Mouse (Mus musculus) right cerebral cortex, postnatal 10 days (tissue): ENCODE results near the gene Ppp1r11.

Experiments used
- DNase-seq, 2 experiments: peaks; one replicate each; pipeline ENCODE4 v3.0.0; 2021; ENCODE audit warnings: low spot score in 2 of 2

The Ppp1r11 gene

GRCm38 (mm10) chr17:36915076-36915475 lies 36.5 kb downstream of the Ppp1r11 start:
- DNase-seq: peak; percentile 35 to 64

GRCm38 (mm10) chr17:36914108-36914507 lies 37.4 kb downstream of the Ppp1r11 start:
- peak; percentile 56 to 81 for DNase-seq

DNA sequence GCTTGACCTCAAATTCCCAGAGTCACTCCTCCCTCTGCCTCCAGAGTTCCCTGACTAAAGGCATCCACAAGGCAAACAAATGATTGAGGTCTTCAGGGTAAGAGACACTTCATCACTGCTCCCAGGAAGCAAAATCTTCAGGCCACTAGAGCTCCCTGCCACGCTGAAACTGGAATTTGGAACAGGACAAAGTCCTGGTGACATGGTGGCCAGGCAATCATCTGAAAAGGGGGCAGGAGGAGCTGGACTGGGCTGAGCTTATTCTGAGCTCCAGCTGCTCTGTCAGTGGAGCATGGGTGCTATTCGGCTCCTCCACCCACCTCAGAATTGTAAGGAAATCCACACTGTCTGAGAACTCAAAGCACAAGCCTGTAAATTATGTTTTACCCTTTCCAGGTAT lies 39.5 kb downstream of the Ppp1r11 start:
- no peak for DNase-seq

DNA sequence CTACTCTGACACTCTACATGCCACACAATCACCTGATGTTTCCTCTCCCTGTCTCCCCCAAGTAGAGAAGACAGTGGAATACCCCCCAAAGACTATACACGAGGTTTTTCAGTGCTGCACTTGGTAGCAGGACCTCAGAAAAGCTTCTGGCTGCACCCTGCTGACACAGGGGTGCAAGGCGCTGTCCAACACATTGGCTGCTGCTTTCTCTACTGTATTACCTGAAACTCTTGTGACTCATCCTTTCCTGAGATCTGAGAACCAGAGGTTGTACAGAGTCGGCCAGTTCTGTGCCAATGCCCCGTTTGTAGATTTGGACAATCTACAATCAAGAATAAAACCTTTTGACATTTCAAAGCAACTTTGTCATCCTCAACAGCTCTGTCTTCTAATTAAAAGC lies 41.7 kb downstream of the Ppp1r11 start:
- no peak for DNase-seq

DNA sequence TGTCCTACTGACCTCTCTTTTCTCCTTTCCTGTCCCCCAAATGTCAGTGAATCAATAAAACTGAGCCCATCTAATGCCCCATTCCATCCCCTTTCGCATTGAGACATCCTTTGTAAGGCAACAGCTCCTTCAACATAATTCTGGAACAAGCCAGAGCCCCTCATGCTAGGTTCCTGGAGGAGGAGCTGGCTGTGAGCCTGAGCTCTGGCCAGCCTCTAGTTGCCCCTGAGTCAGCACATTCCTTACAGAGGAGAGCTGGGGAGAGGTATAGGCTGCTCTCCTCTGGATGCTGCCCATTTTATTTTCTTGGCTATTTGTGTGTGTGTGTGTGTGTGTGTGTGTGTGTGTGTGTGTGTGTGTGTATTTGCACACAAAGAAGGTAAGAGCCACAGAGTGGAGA lies 43.3 kb downstream of the Ppp1r11 start:
- no peak for DNase-seq

- DNase-seq: no peak
Observed at GRCm38 (mm10) chr17:36903651-36904050, 47.9 kb downstream of the Ppp1r11 start.

- no peak for DNase-seq
Observed at GRCm38 (mm10) chr17:36900691-36901090, 50.9 kb downstream of the Ppp1r11 start.

DNA sequence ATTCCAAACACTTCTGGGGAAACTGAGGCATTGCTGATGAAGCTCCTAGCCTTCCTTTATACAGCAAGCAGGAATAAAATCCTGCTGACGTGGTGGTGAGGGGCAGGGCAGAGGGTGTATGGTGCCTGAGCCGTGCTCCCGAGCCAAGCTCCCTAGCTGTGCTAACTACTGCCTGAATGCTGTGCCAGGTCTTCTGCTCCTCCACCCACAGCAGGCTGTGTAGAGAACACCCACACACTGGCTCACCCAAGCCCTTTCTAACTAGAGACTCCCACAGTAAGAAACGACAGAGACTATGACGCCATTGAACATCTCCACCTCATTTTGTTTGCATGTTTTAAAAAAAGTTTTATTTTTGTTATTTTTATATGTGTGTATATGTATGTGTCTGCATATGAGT lies 51.5 kb downstream of the Ppp1r11 start:
- DNase-seq: peak in 1 of 2 experiments; percentile 23

DNA sequence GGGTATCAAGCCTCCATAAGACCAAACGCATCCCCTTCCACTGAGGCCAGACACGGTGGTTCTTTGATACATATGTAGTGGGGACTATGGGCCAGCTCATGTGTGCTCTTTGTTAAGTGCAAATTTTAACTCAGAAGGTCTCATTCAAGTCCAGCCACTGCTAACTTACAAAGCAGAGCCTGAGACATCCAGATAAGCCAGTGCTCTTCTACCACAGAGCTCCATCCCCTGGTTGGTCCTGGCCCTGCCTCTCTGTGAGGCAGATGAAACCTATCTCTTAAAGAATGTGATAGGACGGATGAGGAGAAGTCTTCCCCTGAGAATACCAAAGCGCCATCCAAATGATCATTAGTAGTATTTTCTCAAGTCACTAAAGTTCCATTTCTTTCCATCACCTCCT lies 52.2 kb downstream of the Ppp1r11 start:
- DNase-seq: no peak
